Mouse (Mus musculus) c-Kit-positive CD71-negative TER-119-negative erythroid progenitor cells, embryonic 14.5 days (primary cell): ENCODE data around the gene Msrb1.

ENCODE experiments used
- DNase-seq: peaks from one replicate; pipeline ENCODE4 v3.0.0-alpha.2; 2013; ENCODE audit warnings: low read depth

Gene Msrb1

GRCm38 (mm10) chr17:24743896-24744295 lies 7.5 kb downstream of the Msrb1 start:
- DNase-seq = no peak

GRCm38 (mm10) chr17:24744381-24744780 lies 7.9 kb downstream of the Msrb1 start:
- DNase-seq = no peak

GRCm38 (mm10) chr17:24745526-24746497 lies 9.4 kb downstream of the Msrb1 start:
- peak; percentile 90 for DNase-seq

- no peak for DNase-seq
These were observed 10.5 kb downstream of the Msrb1 start for GRCm38 (mm10) chr17:24746986-24747385.

GRCm38 (mm10) chr17:24751528-24751927 lies 15.1 kb downstream of the Msrb1 start:
- DNase-seq = no peak

GRCm38 (mm10) chr17:24752415-24753394 lies 16.3 kb downstream of the Msrb1 start, which contains the start of gene Hs3st6:
Hs3st6 (plus strand) TSS chr17:24752988.
- no peak for DNase-seq

GRCm38 (mm10) chr17:24757394-24757793 lies 21.0 kb downstream of the Msrb1 start:
- no peak for DNase-seq

- no peak for DNase-seq
These were observed 24.7 kb downstream of the Msrb1 start for GRCm38 (mm10) chr17:24761121-24761520.

GRCm38 (mm10) chr17:24765016-24765905 lies 28.8 kb downstream of the Msrb1 start:
- no peak for DNase-seq

- DNase-seq = no peak
These were observed 29.9 kb downstream of the Msrb1 start for GRCm38 (mm10) chr17:24766266-24766875.

- no peak for DNase-seq
These were observed 32.7 kb downstream of the Msrb1 start for GRCm38 (mm10) chr17:24769146-24769545.

- DNase-seq = no peak
These were observed 36.8 kb downstream of the Msrb1 start for GRCm38 (mm10) chr17:24773241-24773640.

GRCm38 (mm10) chr17:24775173-24775572 lies 38.7 kb downstream of the Msrb1 start:
- no peak for DNase-seq

GRCm38 (mm10) chr17:24777073-24777472 lies 40.6 kb downstream of the Msrb1 start:
- DNase-seq = no peak

GRCm38 (mm10) chr17:24780821-24781220 lies 44.4 kb downstream of the Msrb1 start:
- DNase-seq = no peak

- no peak for DNase-seq
These were observed 55.7 kb downstream of the Msrb1 start for GRCm38 (mm10) chr17:24792190-24792589.
